8 mouse cellular contexts compared by ENCODE assay signal in the genomic region with DNA sequence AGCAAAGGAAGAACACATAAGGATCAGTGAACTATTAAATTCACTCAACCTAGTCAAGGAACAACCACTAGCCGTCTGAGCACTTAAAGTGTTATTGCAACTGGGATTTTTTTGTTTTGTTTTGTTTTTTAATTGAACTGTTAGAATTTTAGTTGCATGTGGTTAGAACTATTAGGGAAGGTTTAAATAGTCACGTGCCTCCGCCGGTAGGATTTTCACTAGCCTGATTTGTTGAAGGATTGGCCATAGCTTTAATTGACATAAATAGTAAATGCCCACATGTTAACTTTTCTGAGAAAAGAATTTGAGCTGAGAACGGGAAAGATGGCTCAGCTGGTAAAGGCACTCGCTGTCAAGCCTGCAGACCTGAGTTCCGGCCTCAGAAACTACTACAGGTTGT. TPM values are rescaled to one million over a fixed set of nuclear protein-coding genes. Genes with fewer than 3 reads are reported as not detected.
DNase-seq lines count a peak whose midpoint lies in the region; ATAC-seq and TF ChIP-seq lines count a peak whose summit lies in the region.

No protein-coding gene starts in this region.

- peaks cover 29% of the 10 kb centered on the region for H3K36me3 ChIP-seq in lung, embryonic 14.5 days (ENCODE audit: insufficient read depth)
- no peaks in the 10 kb centered on the region for H3K36me3 ChIP-seq in limb, embryonic 11.5 days (ENCODE audit: control insufficient read depth, insufficient read depth, low read length)
- H3K36me3 ChIP-seq in neural tube, embryonic 15.5 days, result peaks cover 19% of the 10 kb centered on the region

- no peak for DNase-seq in lung, embryonic 14.5 days
- no peak for DNase-seq in lung, postnatal 10 days
- DNase-seq in limb, embryonic 11.5 days (ENCODE audit: low spot score), result no peak
- no peak for DNase-seq in layer of hippocampus, adult 9-10 months (ENCODE audit: low spot score)
- no peak for DNase-seq in cerebellum, adult 11-12 months
- DNase-seq in kidney, postnatal 10 days, result no peak

- TF ChIP-seq CTCF in lung, embryonic 14.5 days (IDR thresholded peaks at IDR 0.05; ENCODE audit: low read depth), result no peak
- no peak for TF ChIP-seq CTCF in embryonic fibroblast, embryonic 13.5 days (IDR thresholded peaks at IDR 0.05; ENCODE audit: borderline replicate concordance, insufficient read depth, low read length)

- no peak for ATAC-seq in lung, embryonic 14.5 days (ENCODE audit: insufficient read depth)
- ATAC-seq in limb, embryonic 11.5 days (ENCODE audit: insufficient number of reproducible peaks, low FRiP score, low TSS enrichment, low read depth), result no peak
- ATAC-seq in neural tube, embryonic 15.5 days (ENCODE audit: low FRiP score), result peak; percentile 2; the same call in 1 of the 2 replicates

- no peaks in the 10 kb centered on the region for H3K9me3 ChIP-seq in lung, embryonic 14.5 days (ENCODE audit: low read depth, low read length)
- H3K9me3 ChIP-seq in limb, embryonic 11.5 days (ENCODE audit: control insufficient read depth, low read length), result no peaks in the 10 kb centered on the region
- no peaks in the 10 kb centered on the region for H3K9me3 ChIP-seq in neural tube, embryonic 15.5 days (replicated peaks)

- no peaks in the 10 kb centered on the region for H3K27me3 ChIP-seq in lung, embryonic 14.5 days (ENCODE audit: insufficient read depth, low read length)
- no peaks in the 10 kb centered on the region for H3K27me3 ChIP-seq in limb, embryonic 11.5 days (ENCODE audit: control insufficient read depth, insufficient read depth, low read length)
- H3K27me3 ChIP-seq in neural tube, embryonic 15.5 days (replicated peaks), result peaks cover 2% of the 10 kb centered on the region; the same call in 1 of the 2 replicates

- H3K27ac ChIP-seq in lung, embryonic 14.5 days (ENCODE audit: low read depth), result no peak overlapping the region
- H3K27ac ChIP-seq in embryonic fibroblast, embryonic 13.5 days (ENCODE audit: insufficient read depth, low read length), result no peak overlapping the region
- H3K27ac ChIP-seq in limb, embryonic 11.5 days (replicated peaks; ENCODE audit: low read depth, low read length), result no peak overlapping the region; the same call in 1 of the 2 replicates
- peak overlapping the region; percentile 97 for H3K27ac ChIP-seq in neural tube, embryonic 15.5 days (replicated peaks)

- no peak for TF ChIP-seq POLR2A in embryonic fibroblast, embryonic 13.5 days (IDR thresholded peaks at IDR 0.05; ENCODE audit: low read depth, low read length)

- H3K4me2 ChIP-seq in lung, embryonic 14.5 days, result peak overlapping the region; percentile 59
- H3K4me2 ChIP-seq in limb, embryonic 11.5 days (ENCODE audit: low read depth, severe bottlenecking), result peak overlapping the region; percentile 49
- H3K4me2 ChIP-seq in neural tube, embryonic 15.5 days, result peak overlapping the region; percentile 62

- WGBS in lung, embryonic 14.5 days, result 77% methylated on average over 7 of the region's 7 CpGs
- WGBS in limb, embryonic 11.5 days, result 86% methylated on average over 7 of the region's 7 CpGs
- WGBS in neural tube, embryonic 15.5 days, result 77% methylated on average over 7 of the region's 7 CpGs

- no peaks in the 10 kb centered on the region for H3K4me1 ChIP-seq in lung, embryonic 14.5 days (ENCODE audit: insufficient read depth)
- H3K4me1 ChIP-seq in embryonic fibroblast, embryonic 13.5 days (ENCODE audit: control insufficient read depth, insufficient read depth, low read length), result no peaks in the 10 kb centered on the region
- no peaks in the 10 kb centered on the region for H3K4me1 ChIP-seq in limb, embryonic 11.5 days (ENCODE audit: control insufficient read depth, insufficient read depth, low read length)
- peaks cover 8% of the 10 kb centered on the region for H3K4me1 ChIP-seq in neural tube, embryonic 15.5 days

- H3K9ac ChIP-seq in lung, embryonic 14.5 days, result no peak overlapping the region
- H3K9ac ChIP-seq in limb, embryonic 11.5 days (ENCODE audit: low read length), result no peak overlapping the region
- H3K9ac ChIP-seq in neural tube, embryonic 15.5 days (replicated peaks), result peak overlapping the region; percentile 68; the same call in 1 of the 2 replicates

- H3K4me3 ChIP-seq in lung, embryonic 14.5 days (ENCODE audit: low read depth, low read length), result peak overlapping the region; percentile 66
- peak overlapping the region; percentile 71; the same call in 1 of the 2 replicates for H3K4me3 ChIP-seq in embryonic fibroblast, embryonic 13.5 days (ENCODE audit: insufficient read depth, low read length)
- H3K4me3 ChIP-seq in limb, embryonic 11.5 days (ENCODE audit: low read depth, low read length), result peak overlapping the region; percentile 72; the same call in 1 of the 2 replicates
- H3K4me3 ChIP-seq in neural tube, embryonic 15.5 days (replicated peaks), result peak overlapping the region; percentile 89

RNA-seq across cellular contexts. Expression of a gene that starts 0.8 kb away (rescaled TPM):
- polyA plus RNA-seq in lung, embryonic 14.5 days (2014; fragmentation: Nextera tagmentation; extraction: Ambion mirVana), result 27.1 and 27.5 TPM in 2 replicates
- polyA plus RNA-seq in embryonic fibroblast, embryonic 13.5 days (2011; ENCODE audit: insufficient read length, low read depth, missing spikeins), result 15.6 and 17.8 TPM in 2 replicates
- polyA plus RNA-seq in limb, embryonic 11.5 days (2014; fragmentation: Nextera tagmentation; extraction: Ambion mirVana), result 20.6 and 24.6 TPM in 2 replicates
- 20.6 and 22.5 TPM in 2 replicates for polyA plus RNA-seq in neural tube, embryonic 15.5 days (2015; fragmentation: Nextera tagmentation; extraction: Ambion mirVana)
